Comparison of ENCODE assay signal across 20 mouse cellular contexts in the genomic region with DNA sequence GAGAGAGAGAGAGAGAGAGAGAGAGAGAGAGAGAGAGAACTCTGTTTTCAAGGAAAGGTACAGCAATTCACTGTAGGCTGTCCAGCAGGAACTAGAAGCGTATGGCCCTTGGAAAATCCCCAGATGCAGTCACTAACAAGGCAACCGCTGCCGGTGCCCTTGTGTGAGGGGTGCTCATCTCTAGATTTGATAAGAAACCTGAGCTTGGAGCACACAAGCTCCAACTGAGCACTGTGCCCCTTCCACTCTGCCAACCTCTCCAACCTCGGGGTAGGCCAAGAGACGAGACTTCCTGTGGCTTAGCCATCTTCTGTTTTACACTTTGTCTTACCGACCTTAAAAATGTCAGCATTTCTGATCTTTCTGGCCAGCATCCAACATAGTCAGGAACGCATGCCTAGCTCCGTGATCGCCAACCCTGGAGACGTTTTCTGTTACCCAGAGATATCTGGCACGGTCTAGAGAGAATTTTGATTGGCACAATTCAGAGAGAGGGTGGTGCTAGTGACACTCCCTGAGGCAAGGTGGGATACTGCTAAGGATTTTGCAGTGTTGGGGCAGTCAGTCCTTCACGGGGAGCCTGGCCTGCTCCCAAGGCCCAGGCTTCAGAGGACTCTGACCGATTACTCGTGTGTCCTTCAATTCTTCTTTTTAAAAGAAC. TPM values are rescaled to one million over a fixed set of nuclear protein-coding genes. Genes with fewer than 3 reads are reported as not detected.
DNase-seq lines count a peak whose midpoint lies in the region; ATAC-seq and TF ChIP-seq lines count a peak whose summit lies in the region.
"Had no signal": no experiment of that assay in that cellular context is flagged by ENCODE, and none has a peak within 500 bp of the region (broad histone marks: within the 10 kb centered on the region; RNA-seq: fewer than 3 reads in every experiment).

No protein-coding gene starts in this region.

- no peak overlapping the region for H3K9ac ChIP-seq in forebrain, postnatal 0 days
- no peak overlapping the region for H3K9ac ChIP-seq in forebrain, embryonic 12.5 days
- H3K9ac ChIP-seq: embryonic facial prominence, embryonic 15.5 days; liver, postnatal 0 days had no signal

- no peak for ATAC-seq in forebrain, postnatal 0 days
- ATAC-seq in forebrain, embryonic 12.5 days (ENCODE audit: low FRiP score), result no peak
- ATAC-seq: liver, postnatal 0 days; midbrain, embryonic 16.5 days; Patski had no signal

- no peak overlapping the region for H3K27ac ChIP-seq in forebrain, postnatal 0 days (ENCODE audit: low read depth, low read length)
- no peak overlapping the region for H3K27ac ChIP-seq in forebrain, embryonic 12.5 days
- H3K27ac ChIP-seq: embryonic facial prominence, embryonic 15.5 days had no signal

- H3K9me3 ChIP-seq in forebrain, postnatal 0 days (ENCODE audit: low read length), result no peaks in the 10 kb centered on the region
- no peaks in the 10 kb centered on the region for H3K9me3 ChIP-seq in forebrain, embryonic 12.5 days
- H3K9me3 ChIP-seq: embryonic facial prominence, embryonic 15.5 days had no signal

- H3K4me1 ChIP-seq in forebrain, postnatal 0 days (ENCODE audit: insufficient read depth), result peaks cover 8% of the 10 kb centered on the region; the same call in 1 of the 2 replicates
- peaks cover 41% of the 10 kb centered on the region for H3K4me1 ChIP-seq in forebrain, embryonic 12.5 days
- H3K4me1 ChIP-seq: embryonic facial prominence, embryonic 15.5 days had no signal

- 39% methylated on average over 14 of the region's 14 CpGs for WGBS in forebrain, postnatal 0 days
- 82% methylated on average over 14 of the region's 14 CpGs for WGBS in forebrain, embryonic 12.5 days

- TF ChIP-seq CTCF in forebrain, postnatal 0 days (IDR thresholded peaks at IDR 0.05; ENCODE audit: low read depth), result no peak

- no peaks in the 10 kb centered on the region for H3K36me3 ChIP-seq in forebrain, postnatal 0 days (ENCODE audit: insufficient read depth)
- no peaks in the 10 kb centered on the region for H3K36me3 ChIP-seq in forebrain, embryonic 12.5 days (replicated peaks)
- H3K36me3 ChIP-seq: embryonic facial prominence, embryonic 15.5 days had no signal

- no peak overlapping the region for H3K4me2 ChIP-seq in forebrain, postnatal 0 days (ENCODE audit: low read depth)
- no peak overlapping the region for H3K4me2 ChIP-seq in forebrain, embryonic 12.5 days
- H3K4me2 ChIP-seq: embryonic facial prominence, embryonic 15.5 days had no signal

- no peak overlapping the region for H3K4me3 ChIP-seq in forebrain, postnatal 0 days (ENCODE audit: low read depth, low read length)
- no peak overlapping the region for H3K4me3 ChIP-seq in forebrain, embryonic 12.5 days (replicated peaks)
- H3K4me3 ChIP-seq: embryonic facial prominence, embryonic 15.5 days had no signal

- peak; percentile 40 for DNase-seq in forebrain, postnatal 0 days
- DNase-seq in MN1 (ENCODE audit: low spot score), result peak; percentile 53
- DNase-seq in adrenal gland, adult (ENCODE audit: inconsistent age in 2 of 2, low spot score in 1 of 2), result peak; percentile 74 to 91
- peak; percentile 58 for DNase-seq in brain, adult 2 months (ENCODE audit: low read depth, low spot score)
- DNase-seq in retina, embryonic 14.5 days (ENCODE audit: low spot score), result no peak
- DNase-seq in kidney, postnatal 14 days, result no peak
- DNase-seq in gastrocnemius, postnatal 10 days, result no peak
- DNase-seq: heart, adult 11 months; heart, postnatal 36 days; kidney, adult 11 months; liver; liver, postnatal 0 days; lung, postnatal 10 days; retina, postnatal 1 day had no signal

- no peaks in the 10 kb centered on the region for H3K27me3 ChIP-seq in forebrain, postnatal 0 days (ENCODE audit: insufficient read depth, low read length)
- H3K27me3 ChIP-seq in forebrain, embryonic 12.5 days, result no peaks in the 10 kb centered on the region

RNA-seq across cellular contexts. Expression of a gene that starts 25.1 kb away (rescaled TPM):
- total RNA-seq in forebrain, postnatal 0 days (2014; rRNA removed), result 7.2 and 12.7 TPM in 2 replicates
- 10.8 and 16.4 TPM in 2 replicates for polyA plus RNA-seq in forebrain, postnatal 0 days (2015; fragmentation: Nextera tagmentation; extraction: Ambion mirVana)
- polyA plus RNA-seq in forebrain, embryonic 12.5 days (2016; fragmentation: Nextera tagmentation; extraction: Ambion mirVana), result 21.6 and 22.4 TPM in 2 replicates
- under 1 TPM; 0.19 to 0.36 TPM for total RNA-seq in gastrocnemius, postnatal 10 days (2021)
- total RNA-seq: megakaryocyte progenitor cell, adult 5-6 weeks had no signal
- polyA plus RNA-seq: thymus, postnatal 0 days had no signal

Comparison
In these comparisons a context has a peak if more than half of its experiments do, and no peak if none do; other contexts are left out.
1. DNase-seq: peak in forebrain, postnatal 0 days (single experiment), MN1 (single experiment), adrenal gland, adult (2 of 2) and brain, adult 2 months (single experiment); none in retina, embryonic 14.5 days (single experiment), kidney, postnatal 14 days (single experiment) and gastrocnemius, postnatal 10 days (single experiment).